Mouse (Mus musculus) spleen, postnatal 0 days (tissue): ENCODE data around the gene Haus8. TPM values are rescaled to one million over a fixed set of nuclear protein-coding genes. Genes with fewer than 3 reads are reported as not detected.

Experiments used
- polyA plus RNA-seq: library from polyadenylated mRNA; unstranded; fragments of >200 nt; fragmentation: Nextera tagmentation; extraction: Ambion mirVana; gene quantifications from 2 replicates; pipeline ENCODE4 v1.2.1, GENCODE M21; 2015

Haus8 gene
- 41.4 and 47.5 TPM in 2 replicates for polyA plus RNA-seq

GRCm38 (mm10) chr8:71272286-71273150, at the start of gene Haus8, which contains the start of gene Myo9b:
Haus8 (minus strand) TSS chr8:71272934.
Myo9b (plus strand) TSS chr8:71272714.

Other genes starting within 250 kb of the Haus8 start
- gene Myo9b, start 220 bp downstream of the Haus8 start, polyA plus RNA-seq = 11.0 and 13.2 TPM in 2 replicates
- gene Use1, start 93.9 kb upstream of the Haus8 start, polyA plus RNA-seq = 74.6 and 89.0 TPM in 2 replicates
- gene Ocel1, start 98.4 kb upstream of the Haus8 start, polyA plus RNA-seq = 7.8 and 8.6 TPM in 2 replicates
- 9.6 and 13.2 TPM in 2 replicates for gene Nr2f6, start 109.0 kb upstream of the Haus8 start, polyA plus RNA-seq
- gene Ushbp1, start 122.9 kb upstream of the Haus8 start, polyA plus RNA-seq = 7.3 and 10.4 TPM in 2 replicates
- 58.4 and 62.9 TPM in 2 replicates for gene Babam1, start 123.9 kb upstream of the Haus8 start, polyA plus RNA-seq
- 44.9 and 47.2 TPM in 2 replicates for gene Ankle1, start 133.1 kb upstream of the Haus8 start, polyA plus RNA-seq
- 12.1 and 15.6 TPM in 2 replicates for gene Abhd8, start 190.7 kb upstream of the Haus8 start, polyA plus RNA-seq
- gene Mrpl34, start 192.0 kb upstream of the Haus8 start, polyA plus RNA-seq = 132 and 137 TPM in 2 replicates
- 57.6 and 58.7 TPM in 2 replicates for gene Dda1, start 196.3 kb upstream of the Haus8 start, polyA plus RNA-seq
- gene Ano8, start 213.0 kb upstream of the Haus8 start, polyA plus RNA-seq = 0.48 and 0.53 TPM in 2 replicates
- gene Gtpbp3, start 215.2 kb upstream of the Haus8 start, polyA plus RNA-seq = 8.7 and 9.3 TPM in 2 replicates
- gene Plvap, start 238.8 kb upstream of the Haus8 start, polyA plus RNA-seq = 80.9 and 96.7 TPM in 2 replicates